Mouse (Mus musculus): ENCODE results near the gene Spata3. TPM values are rescaled to one million over a fixed set of nuclear protein-coding genes. Genes with fewer than 3 reads are reported as not detected.

Gene Spata3
- total RNA-seq, 2 experiments from 2014 or later, result not detected

Other genes starting within 250 kb of the Spata3 start
- 1 to 10 TPM in 1 of 2 experiments, under 1 TPM in 1; 0.45 to 1.1 TPM for gene A630001G21Rik, start 238.2 kb upstream of the Spata3 start, total RNA-seq (2021)
- gene Cab39, start 223.4 kb upstream of the Spata3 start, total RNA-seq (2021), result 100 to 1,000 TPM; 106 to 108 TPM
- gene Itm2c, start 122.5 kb upstream of the Spata3 start, total RNA-seq (2021), result 100 to 1,000 TPM in 1 of 2 experiments, 10 to 100 TPM in 1; 96.4 to 109 TPM
- gene 4933407L21Rik, start 88.3 kb upstream of the Spata3 start, total RNA-seq (2021), result under 1 TPM in 1 of 2 experiments, not detected in 1; 0.17 TPM
- not detected for gene Gpr55, start 55.8 kb upstream of the Spata3 start, total RNA-seq (2021)
- not detected for gene 2810459M11Rik, start 29.0 kb downstream of the Spata3 start, total RNA-seq (2021)
- gene Psmd1, start 47.6 kb downstream of the Spata3 start, total RNA-seq (2021), result 100 to 1,000 TPM; 113 to 118 TPM
- gene Htr2b, start 95.2 kb downstream of the Spata3 start, total RNA-seq (2021), result under 1 TPM in 1 of 2 experiments, not detected in 1; 0.35 TPM
- gene Gm21972, start 116.8 kb downstream of the Spata3 start, total RNA-seq (2021), result 1 to 10 TPM in 1 of 2 experiments, not detected in 1; 1.8 TPM
- gene Armc9, start 138.0 kb downstream of the Spata3 start, total RNA-seq (2021), result 1 to 10 TPM; 5.2 to 5.7 TPM

Measured in heart, postnatal 10 days (tissue).